Mouse (Mus musculus): ENCODE data around the gene Myo18a. TPM values are rescaled to one million over a fixed set of nuclear protein-coding genes. Genes with fewer than 3 reads are reported as not detected.

Gene Myo18a
- polyA plus RNA-seq, 1 experiment from 2014 or later = 21.1 TPM

DNA sequence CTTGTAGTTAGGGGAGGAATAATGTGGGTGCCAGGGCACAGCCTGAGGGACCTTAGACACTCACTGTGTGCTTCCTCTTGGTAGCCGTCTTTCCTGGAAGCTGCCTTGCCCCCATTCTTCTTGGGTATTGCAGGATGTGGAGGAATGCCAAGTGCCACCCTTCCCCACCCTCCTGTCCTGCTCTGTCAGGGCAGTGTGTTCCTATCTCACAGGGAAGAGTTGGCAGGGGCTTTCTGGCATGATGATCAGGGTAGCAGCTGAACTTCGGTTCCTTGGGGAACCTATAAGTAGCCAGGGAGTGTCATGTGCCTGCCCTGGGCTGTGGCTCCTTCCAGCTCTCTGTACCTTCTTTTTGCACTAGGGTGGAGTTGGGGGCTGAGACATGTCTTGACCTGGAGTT is 50.9 kb downstream of the Myo18a start:
- H3K9ac ChIP-seq (ENCODE audit: low read length) = no peak overlapping the region
- no peaks in the 10 kb centered on the region for H3K9me3 ChIP-seq (ENCODE audit: control insufficient read depth, low read length)
- H3K36me3 ChIP-seq (ENCODE audit: control insufficient read depth, insufficient read depth, low read length) = peaks cover 19% of the 10 kb centered on the region
- H3K4me2 ChIP-seq (ENCODE audit: low read length) = no peak overlapping the region
- no peak overlapping the region for H3K27ac ChIP-seq (ENCODE audit: low read depth)
- H3K4me3 ChIP-seq (ENCODE audit: low read depth, low read length) = no peak overlapping the region
- ATAC-seq (replicated peaks; ENCODE audit: low FRiP score, low TSS enrichment, low read depth) (no peak), DNase-seq (ENCODE audit: low spot score) (no peak)
- no peaks in the 10 kb centered on the region for H3K27me3 ChIP-seq (replicated peaks; ENCODE audit: control insufficient read depth, insufficient read depth, low read length)
- 87% methylated on average over 2 of the region's 2 CpGs for WGBS
- no peaks in the 10 kb centered on the region for H3K4me1 ChIP-seq (replicated peaks; ENCODE audit: control insufficient read depth, insufficient read depth, low read length)

DNA sequence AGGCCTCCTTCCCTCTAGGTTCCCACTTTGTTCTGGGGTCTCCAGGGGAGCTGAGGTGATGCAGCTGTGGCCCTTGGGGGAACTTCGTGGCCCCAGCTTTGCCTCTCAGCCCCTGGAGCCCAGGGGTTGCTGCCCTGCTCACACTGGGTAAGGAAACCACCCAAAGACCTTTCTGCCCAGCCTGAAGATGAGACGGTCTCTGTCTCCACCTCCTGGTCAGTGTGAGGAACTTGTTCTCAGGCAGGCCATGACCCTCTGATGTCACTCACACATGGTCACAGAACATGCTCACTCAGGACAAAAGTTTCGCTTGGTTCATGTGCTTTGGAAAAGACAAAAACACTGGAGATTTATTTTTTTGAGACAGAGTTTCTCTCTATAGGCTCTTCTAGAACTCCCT is 53.0 kb downstream of the Myo18a start:
- Histone ChIP-seq H3K36me3 (ENCODE audit: control insufficient read depth, insufficient read depth, low read length) (peaks cover 26% of the 10 kb centered on the region), H3K4me1 (replicated peaks; ENCODE audit: control insufficient read depth, insufficient read depth, low read length) (no peaks in the 10 kb centered on the region), H3K4me3 (ENCODE audit: low read depth, low read length) (no peak overlapping the region), H3K9ac (ENCODE audit: low read length) (no peak overlapping the region), H3K27me3 (replicated peaks; ENCODE audit: control insufficient read depth, insufficient read depth, low read length) (no peaks in the 10 kb centered on the region), H3K27ac (ENCODE audit: low read depth) (no peak overlapping the region), H3K4me2 (ENCODE audit: low read length) (no peak overlapping the region), H3K9me3 (ENCODE audit: control insufficient read depth, low read length) (no peaks in the 10 kb centered on the region)
- peak; percentile 57 for ATAC-seq (replicated peaks; ENCODE audit: low FRiP score, low TSS enrichment, low read depth)
- WGBS = 23% methylated on average over 3 of the region's 3 CpGs
- DNase-seq (ENCODE audit: low spot score) = peak; percentile 81

- peak; percentile 78 for DNase-seq (ENCODE audit: low spot score)
- WGBS = 24% methylated on average over 8 of the region's 8 CpGs
- no peak for ATAC-seq (replicated peaks; ENCODE audit: low FRiP score, low TSS enrichment, low read depth)
Measured at GRCm38 (mm10) chr11:77821648-77822047, 58.6 kb downstream of the Myo18a start.

DNA sequence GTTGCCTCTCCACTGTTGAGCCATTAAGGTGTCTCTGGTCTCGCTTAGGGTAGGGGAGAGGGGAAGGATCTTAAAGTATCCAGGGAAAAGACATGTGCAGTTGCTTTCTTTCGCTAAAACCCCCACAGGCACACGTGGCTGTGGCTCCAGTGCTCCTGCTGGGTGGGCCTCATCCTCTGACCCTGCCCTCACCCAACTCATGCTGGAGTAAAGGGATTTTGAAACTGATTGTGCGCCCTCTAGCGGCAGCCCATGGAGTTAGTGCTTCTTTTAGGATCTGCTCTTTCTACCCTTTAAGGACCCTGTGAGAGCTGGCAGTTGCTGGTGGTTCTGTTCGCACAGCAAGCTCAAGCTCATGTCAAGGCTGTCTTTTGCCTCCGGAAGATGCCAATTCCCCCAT is 59.7 kb downstream of the Myo18a start:
- Histone ChIP-seq H3K9ac (ENCODE audit: low read length) (no peak overlapping the region), H3K27ac (ENCODE audit: low read depth) (no peak overlapping the region), H3K9me3 (ENCODE audit: control insufficient read depth, low read length) (no peaks in the 10 kb centered on the region), H3K4me1 (replicated peaks; ENCODE audit: control insufficient read depth, insufficient read depth, low read length) (no peaks in the 10 kb centered on the region), H3K4me3 (ENCODE audit: low read depth, low read length) (no peak overlapping the region), H3K27me3 (replicated peaks; ENCODE audit: control insufficient read depth, insufficient read depth, low read length) (no peaks in the 10 kb centered on the region), H3K4me2 (ENCODE audit: low read length) (no peak overlapping the region), H3K36me3 (ENCODE audit: control insufficient read depth, insufficient read depth, low read length) (peaks cover 49% of the 10 kb centered on the region)
- ATAC-seq (replicated peaks; ENCODE audit: low FRiP score, low TSS enrichment, low read depth) (no peak; the same call in 1 of the 2 replicates), DNase-seq (ENCODE audit: low spot score) (peak; percentile 86)
- 21% methylated on average over 7 of the region's 7 CpGs for WGBS

More at GRCm38 (mm10) chr11:77821648-77822047, 58.6 kb downstream of the Myo18a start:
- Histone ChIP-seq H3K9me3 (ENCODE audit: control insufficient read depth, low read length) (no peaks in the 10 kb centered on the region), H3K4me1 (replicated peaks; ENCODE audit: control insufficient read depth, insufficient read depth, low read length) (no peaks in the 10 kb centered on the region), H3K27me3 (replicated peaks; ENCODE audit: control insufficient read depth, insufficient read depth, low read length) (no peaks in the 10 kb centered on the region), H3K27ac (ENCODE audit: low read depth) (no peak overlapping the region), H3K4me3 (ENCODE audit: low read depth, low read length) (no peak overlapping the region), H3K36me3 (ENCODE audit: control insufficient read depth, insufficient read depth, low read length) (peaks cover 48% of the 10 kb centered on the region), H3K4me2 (ENCODE audit: low read length) (no peak overlapping the region), H3K9ac (ENCODE audit: low read length) (no peak overlapping the region)

GRCm38 (mm10) chr11:77825853-77826252 is 62.8 kb downstream of the Myo18a start:
- WGBS = 7% methylated on average over 5 of the region's 5 CpGs
- H3K9ac ChIP-seq (ENCODE audit: low read length) = no peak overlapping the region
- no peak overlapping the region for H3K4me3 ChIP-seq (ENCODE audit: low read depth, low read length)
- DNase-seq (ENCODE audit: low spot score) (peak; percentile 81), ATAC-seq (replicated peaks; ENCODE audit: low FRiP score, low TSS enrichment, low read depth) (no peak)
- no peak overlapping the region for H3K27ac ChIP-seq (ENCODE audit: low read depth)
- no peaks in the 10 kb centered on the region for H3K4me1 ChIP-seq (replicated peaks; ENCODE audit: control insufficient read depth, insufficient read depth, low read length)
- no peak overlapping the region for H3K4me2 ChIP-seq (ENCODE audit: low read length)
- H3K9me3 ChIP-seq (ENCODE audit: control insufficient read depth, low read length) = no peaks in the 10 kb centered on the region
- H3K27me3 ChIP-seq (replicated peaks; ENCODE audit: control insufficient read depth, insufficient read depth, low read length) = no peaks in the 10 kb centered on the region
- peaks cover 52% of the 10 kb centered on the region for H3K36me3 ChIP-seq (ENCODE audit: control insufficient read depth, insufficient read depth, low read length)

DNA sequence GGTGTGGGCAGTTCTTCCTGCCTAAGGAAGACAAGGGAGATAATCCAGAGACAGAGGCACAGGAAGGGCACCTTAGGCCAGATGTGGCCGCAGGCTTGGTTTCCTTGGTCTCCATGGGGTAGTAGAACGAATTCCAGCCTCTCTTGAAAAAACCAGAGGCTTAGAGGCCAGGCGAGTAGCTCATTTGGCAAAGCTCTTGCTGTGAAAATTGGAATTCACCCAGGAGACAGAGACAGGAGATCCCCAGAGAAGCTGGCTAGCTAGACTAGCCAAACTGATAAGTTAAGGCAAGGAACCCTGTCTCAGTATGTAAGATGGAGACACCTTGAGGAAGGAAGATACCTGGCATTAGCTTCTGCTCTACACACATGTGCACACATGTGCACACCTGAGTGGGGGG is 63.3 kb downstream of the Myo18a start:
- Histone ChIP-seq H3K36me3 (ENCODE audit: control insufficient read depth, insufficient read depth, low read length) (peaks cover 51% of the 10 kb centered on the region), H3K9ac (ENCODE audit: low read length) (no peak overlapping the region), H3K4me2 (ENCODE audit: low read length) (no peak overlapping the region), H3K4me1 (replicated peaks; ENCODE audit: control insufficient read depth, insufficient read depth, low read length) (no peaks in the 10 kb centered on the region), H3K27ac (ENCODE audit: low read depth) (no peak overlapping the region), H3K4me3 (ENCODE audit: low read depth, low read length) (no peak overlapping the region), H3K9me3 (ENCODE audit: control insufficient read depth, low read length) (no peaks in the 10 kb centered on the region), H3K27me3 (replicated peaks; ENCODE audit: control insufficient read depth, insufficient read depth, low read length) (no peaks in the 10 kb centered on the region)
- DNase-seq (ENCODE audit: low spot score) = no peak
- WGBS = 60% methylated on average over 3 of the region's 3 CpGs
- no peak for ATAC-seq (replicated peaks; ENCODE audit: low FRiP score, low TSS enrichment, low read depth)

DNA sequence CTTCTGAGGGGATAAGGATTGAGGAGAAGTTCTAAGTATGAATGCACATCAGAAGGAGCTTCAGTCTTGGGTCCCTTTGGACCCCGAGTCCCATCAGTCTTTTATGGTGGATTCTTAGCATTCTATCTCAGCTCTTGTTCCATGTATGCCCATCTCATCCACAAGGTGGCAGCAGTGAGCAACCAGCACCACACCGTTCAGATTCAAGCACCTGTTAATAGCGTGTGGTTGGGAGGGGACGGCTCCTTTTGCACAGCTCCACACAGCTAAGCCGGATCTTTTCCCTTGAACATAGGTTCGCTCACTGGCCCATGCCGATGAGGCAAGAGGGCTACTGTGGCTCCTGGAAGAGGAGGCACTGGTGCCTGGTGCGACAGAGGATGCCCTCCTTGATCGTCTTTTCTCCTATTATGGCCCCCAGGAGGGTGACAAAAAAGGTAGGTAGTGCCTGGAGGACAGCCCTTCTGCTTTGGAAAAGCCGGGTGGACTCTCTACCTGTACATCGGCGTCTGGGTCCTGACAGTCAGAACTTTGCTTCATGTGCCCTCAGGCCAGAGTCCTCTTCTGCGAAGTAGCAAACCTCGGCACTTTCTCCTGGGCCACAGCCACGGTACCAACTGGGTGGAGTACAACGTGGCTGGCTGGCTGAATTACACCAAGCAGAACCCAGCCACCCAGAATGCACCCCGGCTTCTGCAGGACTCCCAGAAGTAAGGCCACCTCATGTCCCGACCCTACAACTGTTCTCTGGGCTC is 64.4 kb downstream of the Myo18a start:
- Histone ChIP-seq H3K4me1 (replicated peaks; ENCODE audit: control insufficient read depth, insufficient read depth, low read length) (no peaks in the 10 kb centered on the region), H3K27me3 (replicated peaks; ENCODE audit: control insufficient read depth, insufficient read depth, low read length) (no peaks in the 10 kb centered on the region), H3K9me3 (ENCODE audit: control insufficient read depth, low read length) (no peaks in the 10 kb centered on the region), H3K9ac (ENCODE audit: low read length) (no peak overlapping the region), H3K4me3 (ENCODE audit: low read depth, low read length) (no peak overlapping the region), H3K27ac (ENCODE audit: low read depth) (no peak overlapping the region), H3K4me2 (ENCODE audit: low read length) (no peak overlapping the region), H3K36me3 (ENCODE audit: control insufficient read depth, insufficient read depth, low read length) (peaks cover 55% of the 10 kb centered on the region)
- 55% methylated on average over 18 of the region's 18 CpGs for WGBS
- ATAC-seq (replicated peaks; ENCODE audit: low FRiP score, low TSS enrichment, low read depth) = 0 out of 2 replicates have a peak, but pooled peaks have one; percentile 21
- DNase-seq (ENCODE audit: low spot score) = peak; percentile 90

GRCm38 (mm10) chr11:77828163-77828562 is 65.1 kb downstream of the Myo18a start:
- H3K9me3 ChIP-seq (ENCODE audit: control insufficient read depth, low read length) = no peaks in the 10 kb centered on the region
- H3K27me3 ChIP-seq (replicated peaks; ENCODE audit: control insufficient read depth, insufficient read depth, low read length) = no peaks in the 10 kb centered on the region
- H3K4me2 ChIP-seq (ENCODE audit: low read length) = no peak overlapping the region
- ATAC-seq (replicated peaks; ENCODE audit: low FRiP score, low TSS enrichment, low read depth) (no peak), DNase-seq (ENCODE audit: low spot score) (no peak)
- no peak overlapping the region for H3K9ac ChIP-seq (ENCODE audit: low read length)
- 92% methylated on average over 5 of the region's 5 CpGs for WGBS
- H3K4me3 ChIP-seq (ENCODE audit: low read depth, low read length) = no peak overlapping the region
- no peak overlapping the region for H3K27ac ChIP-seq (ENCODE audit: low read depth)
- H3K4me1 ChIP-seq (replicated peaks; ENCODE audit: control insufficient read depth, insufficient read depth, low read length) = no peaks in the 10 kb centered on the region
- H3K36me3 ChIP-seq (ENCODE audit: control insufficient read depth, insufficient read depth, low read length) = peaks cover 55% of the 10 kb centered on the region

Measured in intestine, embryonic 14.5 days (tissue).